Mouse (Mus musculus): ENCODE measurements around the gene Ergic3. TPM values are rescaled to one million over a fixed set of nuclear protein-coding genes. Genes with fewer than 3 reads are reported as not detected.

Gene Ergic3
- polyA plus RNA-seq, 1 experiment from 2014 or later, result 462 TPM

DNA sequence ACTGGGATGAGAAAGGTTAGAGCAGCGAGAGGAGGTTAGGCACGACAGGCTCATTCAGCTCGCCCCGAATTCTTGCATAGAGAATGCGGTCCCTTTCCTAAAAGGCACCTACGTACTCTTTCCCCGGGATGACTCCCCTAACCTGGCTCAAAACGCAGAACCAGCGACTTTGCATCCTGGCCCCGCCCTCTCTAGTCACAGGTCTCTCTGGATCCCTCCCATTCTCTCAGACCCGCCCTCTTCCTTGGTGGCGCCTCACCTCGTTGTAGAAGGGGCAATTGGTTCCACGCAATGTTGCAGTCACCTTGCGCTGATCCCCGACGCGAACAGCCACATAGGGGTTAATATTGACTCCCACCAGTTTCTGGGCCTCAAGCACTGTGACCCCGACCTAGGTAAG is 40.1 kb downstream of the Ergic3 start:
- Histone ChIP-seq H3K4me3 (replicated peaks; ENCODE audit: low read length) (no peak overlapping the region), H3K4me1 (replicated peaks; ENCODE audit: control insufficient read depth, insufficient read depth, low read length) (no peaks in the 10 kb centered on the region), H3K27ac (no peak overlapping the region), H3K36me3 (replicated peaks; ENCODE audit: control insufficient read depth, insufficient read depth) (no peaks in the 10 kb centered on the region), H3K27me3 (ENCODE audit: control insufficient read depth, insufficient read depth, low read length) (no peaks in the 10 kb centered on the region), H3K9ac (no peak overlapping the region), H3K9me3 (ENCODE audit: control insufficient read depth, low read length) (no peaks in the 10 kb centered on the region), H3K4me2 (replicated peaks) (no peak overlapping the region)
- 7% methylated on average over 19 of the region's 19 CpGs for WGBS
- DNase-seq (ENCODE audit: low spot score) (no peak), ATAC-seq (ENCODE audit: low FRiP score) (no peak)

DNA sequence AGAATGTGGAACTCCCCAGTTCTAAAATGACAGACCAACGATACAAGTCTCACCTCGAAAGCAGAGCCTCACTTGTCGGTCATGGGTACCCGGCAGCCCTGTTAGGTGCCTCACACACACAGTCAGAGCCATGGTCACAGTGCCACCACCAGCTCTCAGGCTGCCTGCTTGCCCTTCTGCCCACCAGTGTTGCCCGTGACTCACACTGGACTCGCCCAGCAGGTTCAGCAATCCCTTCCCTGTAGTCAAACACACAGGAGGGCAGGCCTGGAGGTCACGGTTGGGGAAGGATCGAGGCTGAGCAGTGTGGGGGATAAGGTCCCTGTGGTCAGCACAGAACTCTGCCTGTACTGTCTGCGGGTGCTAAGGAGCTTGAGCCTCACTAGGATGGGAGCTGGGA is 45.0 kb downstream of the Ergic3 start, which contains the start of gene Fer1l4:
Gene Fer1l4 (minus strand): TSS at position 132 of the 400 bp plus-strand sequence.
- no peak for ATAC-seq (ENCODE audit: low FRiP score)
- WGBS, result 80% methylated on average over 9 of the region's 9 CpGs

DNA sequence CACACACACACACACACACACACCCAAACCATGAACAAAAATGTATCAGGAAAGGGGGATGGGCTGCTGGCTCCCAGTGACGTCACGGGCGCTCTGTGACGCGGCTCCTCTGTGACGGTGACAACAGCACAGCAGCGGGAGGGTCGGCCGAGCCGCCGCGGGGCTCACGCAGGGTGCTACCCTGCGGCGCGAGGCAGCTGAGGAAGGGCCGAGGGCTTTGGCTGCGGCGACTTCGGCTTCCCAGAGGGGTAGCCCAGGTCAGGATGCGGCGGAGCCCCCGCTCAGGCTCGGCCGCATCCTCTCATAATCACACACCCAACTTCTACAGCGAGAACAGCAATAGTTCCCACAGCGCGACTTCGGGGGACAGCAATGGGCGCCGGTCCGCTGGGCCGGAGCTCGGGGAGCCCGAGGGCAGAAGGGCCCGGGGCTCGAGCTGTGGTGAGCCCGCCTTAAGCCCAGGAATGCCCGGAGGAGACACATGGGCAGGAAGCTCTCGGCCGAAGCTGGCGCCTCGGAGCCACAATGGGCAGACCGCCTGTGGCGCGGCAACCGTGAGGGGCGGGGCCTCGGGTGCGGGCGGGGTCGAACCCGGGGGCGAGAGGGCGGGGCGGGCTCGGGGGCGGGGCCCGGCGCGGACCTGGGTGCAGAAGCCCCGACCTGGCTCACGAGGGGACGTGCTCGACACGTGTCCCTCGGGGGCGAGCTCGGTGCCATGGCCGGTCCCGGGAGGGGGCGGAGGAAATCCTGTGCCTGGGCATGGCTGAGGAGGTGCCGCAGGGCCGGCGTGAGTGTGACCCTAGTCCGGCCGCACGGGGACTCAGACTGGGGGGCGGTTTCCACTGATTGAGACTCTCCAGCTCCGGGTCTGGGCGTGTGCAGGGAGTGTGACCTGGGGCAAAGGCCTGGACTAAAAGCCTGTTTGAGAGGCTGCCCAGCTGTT is 57.5 kb downstream of the Ergic3 start, which contains the start of gene Spag4:
Gene Spag4 (plus strand): TSS at position 77 of the 943 bp plus-strand sequence.
- Histone ChIP-seq H3K36me3 (replicated peaks; ENCODE audit: control insufficient read depth, insufficient read depth) (peaks cover 22% of the 10 kb centered on the region), H3K9me3 (ENCODE audit: control insufficient read depth, low read length) (no peaks in the 10 kb centered on the region), H3K4me3 (replicated peaks; ENCODE audit: low read length) (peak within 1 kb of the TSS; percentile 64), H3K27me3 (ENCODE audit: control insufficient read depth, insufficient read depth, low read length) (no peaks in the 10 kb centered on the region), H3K4me2 (replicated peaks) (peak within 1 kb of the TSS; percentile 96), H3K9ac (peak within 1 kb of the TSS; percentile 79), H3K27ac (peak within 1 kb of the TSS; percentile 73), H3K4me1 (replicated peaks; ENCODE audit: control insufficient read depth, insufficient read depth, low read length) (peaks cover 9% of the 10 kb centered on the region; the same call in 1 of the 2 replicates)
- under 1% methylated on average over 80 of the region's 81 CpGs for WGBS
- ATAC-seq (ENCODE audit: low FRiP score) (peak; percentile 78), DNase-seq (ENCODE audit: low spot score) (peak; percentile 78)

More for the DNA sequence above, 45.0 kb downstream of the Ergic3 start, which contains the start of gene Fer1l4:
- Histone ChIP-seq H3K36me3 (replicated peaks; ENCODE audit: control insufficient read depth, insufficient read depth) (no peaks in the 10 kb centered on the region), H3K27me3 (ENCODE audit: control insufficient read depth, insufficient read depth, low read length) (no peaks in the 10 kb centered on the region), H3K4me3 (replicated peaks; ENCODE audit: low read length) (no peak within 1 kb of the TSS), H3K9ac (no peak within 1 kb of the TSS), H3K27ac (no peak within 1 kb of the TSS), H3K9me3 (ENCODE audit: control insufficient read depth, low read length) (no peaks in the 10 kb centered on the region), H3K4me2 (replicated peaks) (no peak within 1 kb of the TSS), H3K4me1 (replicated peaks; ENCODE audit: control insufficient read depth, insufficient read depth, low read length) (no peaks in the 10 kb centered on the region)
- no peak for DNase-seq (ENCODE audit: low spot score)

DNA sequence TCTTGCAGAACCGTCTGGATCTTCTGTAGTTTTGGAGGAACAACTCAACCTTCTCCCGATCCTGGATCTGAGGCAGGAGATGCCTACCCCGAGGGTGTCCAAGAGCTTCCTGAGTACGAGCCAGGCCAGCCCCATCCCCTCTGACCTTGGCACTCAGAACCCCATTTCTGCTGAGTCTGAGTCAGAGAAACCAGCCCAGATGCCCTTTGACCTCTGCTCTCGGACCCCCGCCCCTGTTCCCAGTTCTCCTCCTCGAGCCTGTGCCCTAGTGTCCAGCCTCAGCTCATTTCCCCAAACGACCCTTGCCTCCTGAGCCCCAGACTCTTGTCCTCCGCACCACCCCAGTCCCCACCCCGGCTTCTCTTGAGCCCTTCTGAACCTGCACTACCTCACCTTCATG is 58.3 kb downstream of the Ergic3 start:
- peak overlapping the region; percentile 64 for H3K4me3 ChIP-seq (replicated peaks; ENCODE audit: low read length)
- H3K4me1 ChIP-seq (replicated peaks; ENCODE audit: control insufficient read depth, insufficient read depth, low read length), result peaks cover 9% of the 10 kb centered on the region; the same call in 1 of the 2 replicates
- ATAC-seq (ENCODE audit: low FRiP score), result peak; percentile 17; the same call in 1 of the 2 replicates
- no peaks in the 10 kb centered on the region for H3K27me3 ChIP-seq (ENCODE audit: control insufficient read depth, insufficient read depth, low read length)
- H3K9ac ChIP-seq, result peak overlapping the region; percentile 79
- no peak for DNase-seq (ENCODE audit: low spot score)
- 38% methylated on average over 10 of the region's 10 CpGs for WGBS
- H3K4me2 ChIP-seq (replicated peaks), result peak overlapping the region; percentile 96
- peaks cover 29% of the 10 kb centered on the region for H3K36me3 ChIP-seq (replicated peaks; ENCODE audit: control insufficient read depth, insufficient read depth)
- no peaks in the 10 kb centered on the region for H3K9me3 ChIP-seq (ENCODE audit: control insufficient read depth, low read length)
- no peak overlapping the region for H3K27ac ChIP-seq

Other genes with a start within 250 kb of the Ergic3 start
- gene Mmp24, start 232.7 kb upstream of the Ergic3 start, polyA plus RNA-seq (2014; fragmentation: Nextera tagmentation; extraction: Ambion mirVana), result 17.9 and 20.7 TPM in 2 replicates
- gene BC029722, start 188.6 kb upstream of the Ergic3 start, polyA plus RNA-seq (2014; fragmentation: Nextera tagmentation; extraction: Ambion mirVana), result 27.6 and 28.1 TPM in 2 replicates
- 132 and 134 TPM in 2 replicates for gene Eif6, start 181.1 kb upstream of the Ergic3 start, polyA plus RNA-seq (2014; fragmentation: Nextera tagmentation; extraction: Ambion mirVana)
- 0.31 TPM in 2 replicates for gene Fam83c, start 173.2 kb upstream of the Ergic3 start, polyA plus RNA-seq (2014; fragmentation: Nextera tagmentation; extraction: Ambion mirVana)
- gene Uqcc1, start 77.7 kb upstream of the Ergic3 start, polyA plus RNA-seq (2014; fragmentation: Nextera tagmentation; extraction: Ambion mirVana), result 72.7 TPM in 2 replicates
- not detected in 2 replicates for gene Gm15557, start 67.3 kb upstream of the Ergic3 start, polyA plus RNA-seq (2014; fragmentation: Nextera tagmentation; extraction: Ambion mirVana)
- gene Gdf5, start 62.7 kb upstream of the Ergic3 start, polyA plus RNA-seq (2014; fragmentation: Nextera tagmentation; extraction: Ambion mirVana), result 2.3 and 3.1 TPM in 2 replicates
- 11.9 and 14.2 TPM in 2 replicates for gene Cep250, start 51.6 kb upstream of the Ergic3 start, polyA plus RNA-seq (2014; fragmentation: Nextera tagmentation; extraction: Ambion mirVana)
- gene 6430550D23Rik, start 68 bp upstream of the Ergic3 start, polyA plus RNA-seq (2014; fragmentation: Nextera tagmentation; extraction: Ambion mirVana), result 2.6 and 2.8 TPM in 2 replicates
- not detected in 2 replicates for gene Fer1l4, start 44.9 kb downstream of the Ergic3 start, polyA plus RNA-seq (2014; fragmentation: Nextera tagmentation; extraction: Ambion mirVana)
- gene Spag4, start 57.1 kb downstream of the Ergic3 start, polyA plus RNA-seq (2014; fragmentation: Nextera tagmentation; extraction: Ambion mirVana), result 6.3 and 7.9 TPM in 2 replicates
- gene Cpne1, start 103.9 kb downstream of the Ergic3 start, polyA plus RNA-seq (2014; fragmentation: Nextera tagmentation; extraction: Ambion mirVana), result 22.4 and 24.7 TPM in 2 replicates
- 24.4 and 27.0 TPM in 2 replicates for gene Rbm12, start 103.9 kb downstream of the Ergic3 start, polyA plus RNA-seq (2014; fragmentation: Nextera tagmentation; extraction: Ambion mirVana)
- gene Gm28036, start 119.0 kb downstream of the Ergic3 start, polyA plus RNA-seq (2014; fragmentation: Nextera tagmentation; extraction: Ambion mirVana), result 12.3 and 14.2 TPM in 2 replicates
- gene Romo1, start 136.0 kb downstream of the Ergic3 start, polyA plus RNA-seq (2014; fragmentation: Nextera tagmentation; extraction: Ambion mirVana), result 446 and 540 TPM in 2 replicates
- 29.3 and 31.3 TPM in 2 replicates for gene Nfs1, start 136.1 kb downstream of the Ergic3 start, polyA plus RNA-seq (2014; fragmentation: Nextera tagmentation; extraction: Ambion mirVana)
- 396 and 461 TPM in 2 replicates for gene Rbm39, start 172.2 kb downstream of the Ergic3 start, polyA plus RNA-seq (2014; fragmentation: Nextera tagmentation; extraction: Ambion mirVana)
- gene Phf20, start 188.4 kb downstream of the Ergic3 start, polyA plus RNA-seq (2014; fragmentation: Nextera tagmentation; extraction: Ambion mirVana), result 107 and 117 TPM in 2 replicates

Measured in hindbrain, embryonic 14.5 days (tissue).